Mouse (Mus musculus): ENCODE data around the gene Ocln. TPM values are rescaled to one million over a fixed set of nuclear protein-coding genes. Genes with fewer than 3 reads are reported as not detected.

Ocln gene
- polyA plus RNA-seq, 1 experiment from 2014 or later, result 32.6 TPM

DNA sequence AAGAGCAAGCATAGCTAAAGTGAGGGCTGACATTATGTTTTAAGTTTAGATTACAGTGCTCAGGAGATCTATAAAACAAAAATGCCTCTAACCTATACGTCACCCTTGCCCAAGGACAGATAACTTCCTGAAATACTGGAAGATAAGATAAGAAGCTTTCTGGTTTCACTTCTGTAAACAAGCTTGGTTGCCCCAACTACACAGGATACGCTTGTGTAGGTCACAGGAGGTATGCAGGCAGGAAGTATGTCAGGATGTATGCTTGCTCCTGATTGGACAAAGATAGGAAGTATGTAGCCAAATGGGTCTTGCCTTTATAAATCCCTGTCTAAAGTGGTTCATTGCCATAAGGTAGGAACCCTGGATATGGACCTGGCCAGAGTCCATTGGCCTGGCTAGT lies 23.4 kb upstream of the Ocln start:
- H3K4me3 ChIP-seq, result no peak overlapping the region
- ATAC-seq (ENCODE audit: borderline replicate concordance, extremely low read depth, low FRiP score, low TSS enrichment), result peak; percentile 46
- H3K27ac ChIP-seq, result peak overlapping the region; percentile 10; the same call in 1 of the 2 replicates
- H3K4me2 ChIP-seq, result no peak overlapping the region
- no peaks in the 10 kb centered on the region for H3K4me1 ChIP-seq
- H3K9me3 ChIP-seq, result no peaks in the 10 kb centered on the region
- H3K36me3 ChIP-seq, result no peaks in the 10 kb centered on the region
- no peaks in the 10 kb centered on the region for H3K27me3 ChIP-seq
- 30% methylated on average over 2 of the region's 2 CpGs for WGBS
- H3K9ac ChIP-seq, result no peak overlapping the region

DNA sequence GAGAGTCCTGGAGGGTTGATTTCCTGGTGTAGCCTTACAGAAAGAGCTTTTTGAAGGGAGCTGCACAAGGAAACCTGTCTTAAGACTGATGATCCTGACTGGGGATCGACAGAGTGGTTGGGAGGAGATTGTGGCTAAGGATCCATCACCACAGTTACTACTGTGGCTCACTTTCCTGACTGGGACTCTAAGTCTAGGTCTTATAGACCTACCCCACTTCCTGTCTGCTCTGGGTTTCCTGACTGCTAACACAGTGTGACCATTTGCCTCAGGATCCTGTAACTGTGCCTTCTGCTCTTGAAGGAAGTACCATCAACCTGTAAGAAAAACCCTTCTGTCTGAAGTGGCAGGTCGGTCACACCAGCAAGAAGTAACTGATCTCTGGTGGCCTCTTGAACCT lies 18.2 kb upstream of the Ocln start:
- H3K27me3 ChIP-seq, result no peaks in the 10 kb centered on the region
- H3K9me3 ChIP-seq, result no peaks in the 10 kb centered on the region
- H3K4me2 ChIP-seq, result no peak overlapping the region
- no peak overlapping the region for H3K27ac ChIP-seq
- no peak overlapping the region for H3K9ac ChIP-seq
- WGBS, result 70% methylated on average over 2 of the region's 2 CpGs
- ATAC-seq (ENCODE audit: borderline replicate concordance, extremely low read depth, low FRiP score, low TSS enrichment), result no peak
- no peak overlapping the region for H3K4me3 ChIP-seq
- H3K36me3 ChIP-seq, result no peaks in the 10 kb centered on the region
- no peaks in the 10 kb centered on the region for H3K4me1 ChIP-seq

DNA sequence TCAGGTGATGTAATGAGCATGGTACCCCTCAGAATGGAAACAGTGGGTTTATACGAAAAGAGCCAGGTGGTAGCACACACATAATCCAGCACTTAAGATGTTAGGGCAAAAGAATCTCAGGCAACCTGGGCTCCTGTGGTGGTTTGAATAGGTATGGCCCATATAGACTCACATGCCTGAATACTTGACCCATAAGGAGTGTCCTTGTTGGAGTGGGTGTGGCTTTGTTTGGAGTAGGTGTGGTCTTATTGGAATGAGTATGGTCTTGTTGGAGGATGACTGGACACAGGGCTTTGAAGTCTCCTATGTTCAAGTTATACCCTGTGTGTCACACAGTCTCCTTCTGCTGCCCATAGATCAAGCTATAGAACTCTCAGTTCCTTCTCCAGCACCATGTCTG lies 15.8 kb upstream of the Ocln start:
- ATAC-seq (ENCODE audit: borderline replicate concordance, extremely low read depth, low FRiP score, low TSS enrichment), result no peak

DNA sequence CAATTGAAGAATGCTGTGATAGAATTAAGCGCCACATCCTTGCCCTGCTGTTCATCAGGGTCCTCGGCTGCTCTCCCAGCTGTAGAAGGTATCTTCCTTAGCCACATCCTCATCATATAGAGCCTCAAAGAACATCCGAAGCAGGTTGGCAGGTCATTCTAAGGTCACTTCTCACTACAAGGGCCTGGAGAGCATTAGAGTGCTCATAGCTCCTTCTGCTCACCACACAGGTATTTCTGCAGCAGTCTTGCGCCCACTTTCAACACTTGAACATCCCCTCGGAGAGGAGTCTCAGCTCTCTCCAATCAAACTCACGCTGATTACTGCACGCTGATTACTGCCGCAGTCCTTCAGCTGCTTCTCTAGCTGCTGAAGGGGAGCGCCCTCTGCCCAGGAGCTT lies 6.9 kb upstream of the Ocln start:
- no peak overlapping the region for H3K9ac ChIP-seq
- no peak overlapping the region for H3K4me2 ChIP-seq
- H3K4me3 ChIP-seq, result no peak overlapping the region
- 60% methylated on average over 9 of the region's 9 CpGs for WGBS
- no peak for ATAC-seq (ENCODE audit: borderline replicate concordance, extremely low read depth, low FRiP score, low TSS enrichment)
- no peak overlapping the region for H3K27ac ChIP-seq
- no peaks in the 10 kb centered on the region for H3K4me1 ChIP-seq
- no peaks in the 10 kb centered on the region for H3K36me3 ChIP-seq
- no peaks in the 10 kb centered on the region for H3K27me3 ChIP-seq
- no peaks in the 10 kb centered on the region for H3K9me3 ChIP-seq

More for the DNA sequence above, 15.8 kb upstream of the Ocln start:
- 92% methylated on average over 1 of the region's 1 CpGs for WGBS
- Histone ChIP-seq H3K4me3 (no peak overlapping the region), H3K27ac (no peak overlapping the region), H3K9ac (no peak overlapping the region), H3K4me1 (no peaks in the 10 kb centered on the region), H3K9me3 (no peaks in the 10 kb centered on the region), H3K4me2 (no peak overlapping the region), H3K27me3 (no peaks in the 10 kb centered on the region), H3K36me3 (no peaks in the 10 kb centered on the region)

DNA sequence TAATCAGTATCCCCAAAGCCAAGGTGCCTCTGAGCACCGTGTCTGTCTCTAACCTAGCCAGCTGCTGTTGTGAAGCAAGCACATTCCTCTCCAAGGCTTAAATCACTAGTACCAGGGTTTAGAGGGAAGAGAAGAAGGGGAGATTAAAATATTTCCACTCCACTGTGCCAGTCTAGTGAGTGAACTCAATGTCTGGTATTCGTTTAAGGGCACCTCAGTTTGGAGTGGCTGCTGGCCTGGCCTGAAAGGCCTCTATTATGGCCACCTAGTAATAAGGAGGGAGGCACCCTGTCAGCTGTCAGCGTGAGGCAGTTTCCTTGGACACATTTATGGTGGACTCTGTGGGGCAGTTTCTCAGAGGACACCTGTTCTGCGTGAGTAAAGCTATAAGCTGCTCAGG lies 4.5 kb upstream of the Ocln start:
- H3K4me3 ChIP-seq, result no peak overlapping the region
- no peak for ATAC-seq (ENCODE audit: borderline replicate concordance, extremely low read depth, low FRiP score, low TSS enrichment)
- H3K36me3 ChIP-seq, result no peaks in the 10 kb centered on the region
- H3K27me3 ChIP-seq, result peaks cover 21% of the 10 kb centered on the region
- no peak overlapping the region for H3K9ac ChIP-seq
- no peak overlapping the region for H3K27ac ChIP-seq
- WGBS, result 53% methylated on average over 4 of the region's 4 CpGs
- 0 out of 2 replicates have a peak, but pooled peaks cover 8% of the 10 kb centered on the region for H3K4me1 ChIP-seq
- no peaks in the 10 kb centered on the region for H3K9me3 ChIP-seq
- no peak overlapping the region for H3K4me2 ChIP-seq

DNA sequence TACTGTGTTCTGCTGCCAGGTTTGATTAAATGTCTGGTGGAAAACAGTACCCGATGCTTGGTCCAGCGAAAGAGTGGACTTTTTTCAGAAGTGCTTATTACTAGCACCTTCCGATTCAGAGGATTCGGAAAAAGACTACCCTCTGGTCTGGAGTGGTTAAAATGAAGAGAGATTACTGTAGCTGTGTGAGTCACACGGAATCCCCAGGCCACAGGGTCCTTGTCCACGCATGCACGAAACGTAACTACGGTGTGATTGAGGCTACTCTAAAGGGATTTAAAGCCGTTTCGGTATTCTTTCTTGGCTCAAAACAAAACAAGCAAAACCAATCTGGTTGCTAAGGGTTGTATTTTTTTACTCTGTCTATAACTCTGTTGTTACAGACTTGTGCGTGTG lies 522 bp upstream of the Ocln start:
- Histone ChIP-seq H3K9me3 (no peaks in the 10 kb centered on the region), H3K27ac (peak overlapping the region; percentile 85), H3K4me2 (peak overlapping the region; percentile 92), H3K4me1 (0 out of 2 replicates have a peak, but pooled peaks cover 8% of the 10 kb centered on the region), H3K27me3 (peaks cover 42% of the 10 kb centered on the region), H3K36me3 (no peaks in the 10 kb centered on the region), H3K9ac (peak overlapping the region; percentile 68), H3K4me3 (peak overlapping the region; percentile 69)
- WGBS, result 6% methylated on average over 12 of the region's 12 CpGs
- no peak for ATAC-seq (ENCODE audit: borderline replicate concordance, extremely low read depth, low FRiP score, low TSS enrichment)

DNA sequence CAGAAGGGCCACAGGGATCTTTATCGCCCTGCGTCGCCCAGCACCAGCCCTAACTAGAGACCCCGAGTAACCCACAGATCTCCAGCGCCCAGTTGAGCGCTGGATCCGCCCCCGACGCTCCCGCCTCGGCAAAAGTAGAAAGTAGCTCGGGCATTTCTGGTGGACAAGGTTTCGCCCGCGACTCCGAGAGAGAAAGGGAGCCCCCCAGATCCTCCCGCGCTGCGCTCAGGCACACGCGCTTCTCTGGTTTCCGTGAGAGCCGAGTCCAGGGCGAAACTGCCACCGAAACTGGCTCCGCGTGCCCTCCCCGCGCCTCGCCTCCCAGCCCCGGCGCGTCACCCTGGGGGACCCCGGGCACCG lies 529 bp downstream of the Ocln start:
- Histone ChIP-seq H3K4me1 (0 out of 2 replicates have a peak, but pooled peaks cover 8% of the 10 kb centered on the region), H3K9ac (peak overlapping the region; percentile 68), H3K27ac (peak overlapping the region; percentile 85), H3K9me3 (no peaks in the 10 kb centered on the region), H3K36me3 (no peaks in the 10 kb centered on the region), H3K4me3 (peak overlapping the region; percentile 69), H3K27me3 (peaks cover 42% of the 10 kb centered on the region), H3K4me2 (peak overlapping the region; percentile 92)
- under 1% methylated on average over 35 of the region's 35 CpGs for WGBS
- ATAC-seq (ENCODE audit: borderline replicate concordance, extremely low read depth, low FRiP score, low TSS enrichment), result peak; percentile 25

DNA sequence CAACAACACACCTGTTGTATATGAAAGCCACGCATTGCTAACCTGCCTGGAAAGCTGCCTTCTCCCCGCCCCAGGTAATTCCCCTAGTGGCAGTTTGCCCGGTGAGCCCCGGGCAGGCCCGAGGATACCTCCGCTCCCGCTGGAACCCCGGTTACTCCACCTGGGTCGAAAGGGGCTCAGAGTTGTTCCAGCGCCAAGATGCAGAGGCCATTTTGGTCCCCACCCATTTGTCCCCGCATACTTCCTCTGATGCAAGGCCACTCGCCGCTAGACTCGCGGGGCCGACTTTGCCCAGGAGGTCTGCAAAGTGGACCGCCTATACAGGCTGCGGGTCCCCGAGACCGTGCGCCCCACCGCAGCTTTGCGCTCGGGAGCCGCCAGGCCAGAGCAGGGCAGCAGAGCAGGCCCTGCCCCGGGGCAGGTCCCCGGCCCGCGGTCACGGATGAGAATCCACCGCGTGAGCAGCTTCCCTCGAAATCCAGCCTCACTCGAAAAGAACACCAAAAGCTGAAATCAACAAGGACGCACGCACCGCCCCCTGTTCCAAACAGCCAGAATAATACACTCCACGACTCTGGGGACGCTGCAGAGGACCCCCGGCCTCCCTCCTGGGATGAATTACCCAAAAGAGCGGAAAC lies 1.0 kb downstream of the Ocln start:
- peak overlapping the region; percentile 85 for H3K27ac ChIP-seq

DNA sequence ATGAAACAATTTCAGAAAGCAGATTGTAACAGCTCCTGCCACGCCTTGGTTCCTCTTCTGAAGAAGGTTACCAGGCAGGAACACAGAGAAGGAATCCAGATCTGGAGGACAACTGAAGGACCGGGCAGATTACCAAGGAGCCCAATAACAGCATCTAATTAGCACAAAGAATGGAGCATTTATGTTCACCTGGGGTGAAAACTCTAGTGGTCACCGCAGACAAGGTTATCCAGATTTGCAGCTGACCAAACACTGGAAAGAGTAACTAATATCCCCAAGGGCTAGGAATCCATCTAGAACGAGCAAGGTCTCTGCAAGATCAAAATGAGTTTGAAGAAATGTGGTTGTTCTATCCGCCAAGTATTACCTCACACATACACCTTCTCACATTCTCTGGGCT lies 5.2 kb downstream of the Ocln start:
- H3K4me1 ChIP-seq, result 0 out of 2 replicates have a peak, but pooled peaks cover 8% of the 10 kb centered on the region
- H3K9me3 ChIP-seq, result no peaks in the 10 kb centered on the region
- no peak for ATAC-seq (ENCODE audit: borderline replicate concordance, extremely low read depth, low FRiP score, low TSS enrichment)
- H3K27me3 ChIP-seq, result peaks cover 24% of the 10 kb centered on the region
- no peak overlapping the region for H3K9ac ChIP-seq
- no peak overlapping the region for H3K4me3 ChIP-seq
- no peaks in the 10 kb centered on the region for H3K36me3 ChIP-seq
- 72% methylated on average over 5 of the region's 5 CpGs for WGBS
- no peak overlapping the region for H3K4me2 ChIP-seq
- no peak overlapping the region for H3K27ac ChIP-seq

More for the DNA sequence above, 1.0 kb downstream of the Ocln start:
- H3K9ac ChIP-seq, result peak overlapping the region; percentile 68
- H3K9me3 ChIP-seq, result no peaks in the 10 kb centered on the region
- WGBS, result 1% methylated on average over 41 of the region's 41 CpGs
- peak; percentile 33; the same call in 1 of the 2 replicates for ATAC-seq (ENCODE audit: borderline replicate concordance, extremely low read depth, low FRiP score, low TSS enrichment)
- peaks cover 42% of the 10 kb centered on the region for H3K27me3 ChIP-seq
- H3K36me3 ChIP-seq, result no peaks in the 10 kb centered on the region
- 0 out of 2 replicates have a peak, but pooled peaks cover 8% of the 10 kb centered on the region for H3K4me1 ChIP-seq
- peak overlapping the region; percentile 69 for H3K4me3 ChIP-seq
- peak overlapping the region; percentile 92 for H3K4me2 ChIP-seq

DNA sequence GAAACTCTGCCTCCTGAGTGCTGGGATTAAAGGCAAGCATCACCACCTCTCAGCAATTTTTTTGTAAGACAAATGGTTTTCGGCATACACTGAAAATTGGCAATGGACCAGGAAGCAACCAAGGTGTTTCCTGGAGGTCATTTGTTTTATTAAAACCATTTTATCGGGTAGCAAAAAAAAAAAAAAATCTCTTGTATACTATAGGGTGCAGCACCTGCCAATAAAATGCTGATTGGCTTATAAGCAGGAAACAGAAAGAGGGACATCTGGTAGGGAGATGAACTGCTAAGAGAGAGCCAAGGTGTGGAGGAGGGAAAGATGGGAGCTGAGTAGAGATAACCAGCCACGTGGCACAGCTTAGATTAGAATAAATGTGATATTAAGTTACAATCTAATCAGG lies 7.0 kb downstream of the Ocln start:
- WGBS, result 51% methylated on average over 3 of the region's 3 CpGs
- Histone ChIP-seq H3K9ac (no peak overlapping the region), H3K4me2 (no peak overlapping the region), H3K27me3 (peaks cover 6% of the 10 kb centered on the region; the same call in 1 of the 2 replicates), H3K36me3 (no peaks in the 10 kb centered on the region), H3K9me3 (no peaks in the 10 kb centered on the region), H3K27ac (no peak overlapping the region), H3K4me3 (no peak overlapping the region), H3K4me1 (0 out of 2 replicates have a peak, but pooled peaks cover 5% of the 10 kb centered on the region)
- ATAC-seq (ENCODE audit: borderline replicate concordance, extremely low read depth, low FRiP score, low TSS enrichment), result no peak

DNA sequence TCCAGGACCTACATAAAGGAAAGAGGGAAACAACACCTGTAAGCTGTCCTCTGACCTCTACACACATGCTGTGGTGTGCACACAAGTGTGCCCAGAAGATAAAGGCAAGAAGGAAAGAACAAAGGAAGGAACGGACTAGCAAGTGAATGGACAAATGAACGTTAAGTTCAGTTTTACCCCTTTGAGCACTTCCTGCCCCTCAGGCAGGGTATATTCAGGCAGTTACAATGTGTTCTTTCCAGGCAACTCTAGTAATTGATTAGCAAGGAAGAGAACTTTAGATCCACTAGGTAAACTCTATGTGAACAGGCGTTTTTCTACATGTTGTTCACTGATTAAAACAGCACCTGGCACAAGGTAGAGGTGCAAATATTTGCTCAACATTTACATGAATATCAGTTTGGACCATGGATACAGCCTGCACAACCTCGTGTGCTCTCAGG lies 8.3 kb downstream of the Ocln start:
- H3K27ac ChIP-seq, result no peak overlapping the region

DNA sequence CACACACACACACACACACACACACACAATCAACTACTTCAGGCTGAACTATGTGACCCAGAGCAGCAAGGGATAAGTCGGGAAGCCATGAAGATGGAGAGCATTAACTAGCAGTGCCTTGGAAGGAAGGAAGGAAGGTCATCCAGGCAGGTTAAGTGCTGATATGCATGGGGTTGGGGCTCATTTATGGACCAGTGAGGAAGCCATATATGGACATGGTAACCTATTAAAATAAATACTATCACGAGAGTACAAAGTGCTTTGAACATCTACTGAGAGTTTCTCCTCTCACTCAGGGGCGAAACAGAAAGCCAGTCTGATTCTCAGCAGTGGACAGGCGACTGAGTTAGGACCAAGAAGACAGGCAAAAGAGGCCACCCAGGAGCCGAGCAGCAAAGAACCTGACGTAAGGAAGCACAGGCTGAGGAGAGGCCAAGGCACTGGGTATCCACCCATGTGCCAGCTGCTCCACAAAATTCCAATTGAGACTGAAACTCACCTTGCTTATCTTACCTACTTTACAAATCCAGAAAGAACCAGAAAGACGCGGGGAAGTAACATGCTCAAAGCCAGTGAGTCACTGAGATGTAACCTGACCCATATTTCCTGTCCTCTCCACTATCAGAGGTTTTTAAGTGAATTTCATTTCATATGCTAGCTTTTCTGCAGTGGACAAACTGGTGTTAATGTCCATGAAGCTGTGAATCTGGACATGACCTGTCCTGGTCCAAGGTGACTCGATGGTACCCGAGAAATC lies 9.3 kb downstream of the Ocln start:
- Histone ChIP-seq H3K4me1 (0 out of 2 replicates have a peak, but pooled peaks cover 5% of the 10 kb centered on the region), H3K9ac (no peak overlapping the region), H3K27ac (no peak overlapping the region), H3K9me3 (no peaks in the 10 kb centered on the region), H3K4me3 (no peak overlapping the region), H3K27me3 (no peaks in the 10 kb centered on the region), H3K36me3 (0 out of 2 replicates have a peak, but pooled peaks cover 3% of the 10 kb centered on the region), H3K4me2 (no peak overlapping the region)
- peak; percentile 11; the same call in 1 of the 2 replicates for ATAC-seq (ENCODE audit: borderline replicate concordance, extremely low read depth, low FRiP score, low TSS enrichment)
- 50% methylated on average over 10 of the region's 10 CpGs for WGBS

More for the DNA sequence above, 8.3 kb downstream of the Ocln start:
- WGBS, result 56% methylated on average over 4 of the region's 4 CpGs
- H3K4me3 ChIP-seq, result no peak overlapping the region
- H3K9ac ChIP-seq, result no peak overlapping the region
- H3K4me2 ChIP-seq, result no peak overlapping the region
- 0 out of 2 replicates have a peak, but pooled peaks cover 3% of the 10 kb centered on the region for H3K36me3 ChIP-seq
- 0 out of 2 replicates have a peak, but pooled peaks cover 5% of the 10 kb centered on the region for H3K4me1 ChIP-seq
- no peaks in the 10 kb centered on the region for H3K27me3 ChIP-seq
- ATAC-seq (ENCODE audit: borderline replicate concordance, extremely low read depth, low FRiP score, low TSS enrichment), result no peak
- no peaks in the 10 kb centered on the region for H3K9me3 ChIP-seq

Data from lung, embryonic 15.5 days (tissue).